Mouse (Mus musculus): ENCODE data around the gene Mprip.

The Mprip gene

DNA sequence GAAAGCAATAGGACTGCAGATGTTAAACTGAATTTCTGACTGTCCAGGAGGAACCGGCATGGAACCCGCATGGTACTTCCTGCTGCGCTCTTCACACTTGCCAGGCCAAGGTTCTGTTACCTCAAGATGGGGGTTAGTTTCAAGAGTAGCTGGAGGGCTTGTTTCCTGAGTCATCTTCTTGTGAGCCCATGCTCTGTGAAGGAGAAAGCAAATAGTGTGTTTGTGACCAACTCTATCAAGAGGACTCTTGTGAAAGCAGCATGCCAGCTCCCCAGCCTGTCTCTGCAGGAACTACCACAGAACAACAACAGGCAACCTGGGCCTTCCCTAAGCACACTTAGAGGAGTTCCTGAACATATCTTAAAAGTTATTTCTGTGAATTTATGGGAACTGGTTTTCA lies 156.8 kb downstream of the Mprip start:
- Histone ChIP-seq H3K27me3 (ENCODE audit: control insufficient read depth, insufficient read depth, low read length, poor library complexity, severe bottlenecking) (no peaks in the 10 kb centered on the region), H3K36me3 (ENCODE audit: control insufficient read depth, insufficient read depth, low read length, poor library complexity, severe bottlenecking) (peaks cover 11% of the 10 kb centered on the region)
- DNase-seq (ENCODE audit: low read depth, low spot score): no peak

DNA sequence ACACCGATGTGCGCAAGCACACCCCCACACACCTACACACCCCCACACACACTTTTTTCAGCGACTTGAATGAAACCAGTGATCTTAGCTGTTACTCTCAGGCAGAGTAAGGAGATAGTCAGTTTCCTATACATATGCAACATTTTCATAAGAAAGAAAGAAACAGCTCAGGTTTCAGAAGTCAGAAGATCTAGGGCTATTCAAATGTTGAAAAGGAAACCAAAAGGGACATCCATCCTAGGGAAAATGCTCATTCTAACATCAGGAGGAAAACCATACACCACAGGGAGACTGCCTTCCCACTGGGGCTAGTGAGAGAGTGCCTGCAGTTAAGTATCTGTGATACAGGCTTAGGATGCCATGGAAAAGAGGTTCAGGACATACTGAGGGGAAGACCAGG lies 160.5 kb downstream of the Mprip start:
- no peaks in the 10 kb centered on the region for H3K27me3 ChIP-seq (ENCODE audit: control insufficient read depth, insufficient read depth, low read length, poor library complexity, severe bottlenecking)
- H3K36me3 ChIP-seq (ENCODE audit: control insufficient read depth, insufficient read depth, low read length, poor library complexity, severe bottlenecking): peaks cover 22% of the 10 kb centered on the region
- no peak for DNase-seq (ENCODE audit: low read depth, low spot score)

Data from splenic B cell, adult 2 months (primary cell).